Mouse (Mus musculus) liver, embryonic 14 days (tissue): ENCODE results near the gene Hopx. TPM values are rescaled to one million over a fixed set of nuclear protein-coding genes. Genes with fewer than 3 reads are reported as not detected.

Experiments
- polyA plus RNA-seq: library from polyadenylated mRNA; depleted of rRNA; stranded (reverse); fragments of >200 nt; gene quantifications from 2 replicates; pipeline ENCODE4 v1.2.3, GENCODE M21; 2012; rRNA removed

Gene Hopx
- polyA plus RNA-seq, result 0.62 and 0.71 TPM in 2 replicates

DNA sequence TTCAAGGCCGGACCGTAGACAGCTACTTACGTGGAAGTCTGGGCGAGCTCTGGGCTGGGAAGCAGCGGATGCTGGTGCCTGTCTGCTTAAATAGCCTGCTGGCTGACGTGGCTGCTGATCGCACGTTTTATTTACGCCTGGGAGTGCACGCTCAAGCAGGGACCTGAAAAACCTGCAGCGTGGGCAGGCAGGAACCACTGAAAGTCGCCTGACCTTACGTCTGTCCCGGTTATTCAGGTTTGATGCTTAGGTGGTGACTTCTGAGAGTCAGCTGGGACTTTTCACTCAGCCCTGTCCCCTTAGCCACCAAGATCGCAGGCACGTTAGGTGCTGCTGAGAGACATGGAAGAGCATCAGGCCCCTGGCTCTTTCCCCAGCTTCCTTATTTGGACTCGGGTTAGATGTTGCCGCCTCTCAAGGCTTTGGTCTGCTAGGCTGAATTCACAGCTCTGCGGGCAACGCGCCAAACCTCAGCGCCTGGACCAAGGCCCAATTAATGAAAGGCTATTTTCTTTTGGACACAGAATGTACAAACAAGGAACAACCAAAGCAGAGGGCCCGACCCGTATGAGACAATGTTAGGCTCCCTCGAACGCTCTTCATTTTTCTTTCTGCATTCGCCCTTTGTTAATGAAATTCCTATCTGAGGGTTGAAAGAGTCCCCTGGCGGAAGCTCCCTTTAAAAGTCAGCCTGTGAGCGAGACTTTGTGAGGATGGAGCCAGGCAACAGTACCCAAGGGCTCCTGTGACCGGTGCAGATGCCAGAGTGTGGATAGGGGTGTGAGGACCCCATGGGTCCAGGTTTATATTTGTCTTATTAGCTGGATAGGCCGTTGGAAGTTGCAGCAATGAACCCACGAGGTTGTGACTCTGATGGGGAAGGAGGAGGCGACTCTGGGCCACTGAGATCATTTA lies at the start of gene Hopx:
TSS of gene Hopx (minus strand) at position 305 of the 915 bp plus-strand sequence.

Other genes starting within 250 kb of the Hopx start
- gene Aasdh, start 209.6 kb downstream of the Hopx start, polyA plus RNA-seq, result 6.5 and 7.3 TPM in 2 replicates
- 80.1 and 97.5 TPM in 2 replicates for gene Paics, start 163.8 kb downstream of the Hopx start, polyA plus RNA-seq
- gene Ppat, start 163.5 kb downstream of the Hopx start, polyA plus RNA-seq, result 16.1 and 18.6 TPM in 2 replicates
- gene Srp72, start 140.4 kb downstream of the Hopx start, polyA plus RNA-seq, result 35.0 and 39.0 TPM in 2 replicates
- gene Arl9, start 111.1 kb downstream of the Hopx start, polyA plus RNA-seq, result 0.32 and 0.54 TPM in 2 replicates
- 0.12 and 0.22 TPM in 2 replicates for gene Thegl, start 99.1 kb downstream of the Hopx start, polyA plus RNA-seq
- 0.05 TPM in 1 of 2 replicates, not detected in the other for gene Spink2, start 96.3 kb upstream of the Hopx start, polyA plus RNA-seq
- gene Rest, start 150.4 kb upstream of the Hopx start, polyA plus RNA-seq, result 3.6 and 4.3 TPM in 2 replicates
- gene Noa1, start 195.0 kb upstream of the Hopx start, polyA plus RNA-seq, result 9.8 and 11.6 TPM in 2 replicates
- gene Polr2b, start 195.0 kb upstream of the Hopx start, polyA plus RNA-seq, result 26.0 and 29.1 TPM in 2 replicates